Mouse (Mus musculus): ENCODE data around the gene Nap1l5.
A peak's percentile ranks its signal among the peaks of the same experiment; 100 is the strongest.

Nap1l5 gene

DNA sequence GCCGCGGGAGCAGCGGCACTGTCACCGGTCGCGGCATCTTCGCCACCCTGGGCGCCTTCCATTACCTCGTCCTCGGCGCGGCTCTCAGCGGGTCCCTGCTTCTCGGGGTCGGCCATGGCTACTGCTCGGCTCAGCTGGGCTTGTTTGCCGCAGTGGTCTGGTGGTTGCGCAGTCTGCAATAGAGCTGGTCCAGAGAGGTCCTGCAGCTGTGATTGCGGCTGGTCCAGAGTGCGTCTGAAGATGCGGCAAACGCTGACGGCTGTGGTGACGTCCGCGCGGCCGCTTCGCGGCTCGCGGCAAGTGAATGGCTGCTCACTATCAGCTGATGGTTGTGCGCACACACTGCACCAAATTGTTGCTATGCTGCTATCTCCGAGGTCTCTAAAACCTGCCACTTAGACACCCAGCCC is at the start of gene Nap1l5:
Gene Nap1l5, minus strand, starts transcription at position 225 of the 410 bp plus-strand sequence.
- no peak for DNase-seq

GRCm38 (mm10) chr6:58951128-58951992 is 44.5 kb upstream of the Nap1l5 start:
- peak in 1 of 2 experiments; percentile 13 for DNase-seq

GRCm38 (mm10) chr6:58950410-58950809 is 43.5 kb upstream of the Nap1l5 start:
- DNase-seq: no peak

- no peak for DNase-seq
These were observed 40.0 kb upstream of the Nap1l5 start for GRCm38 (mm10) chr6:58946840-58947239.

DNA sequence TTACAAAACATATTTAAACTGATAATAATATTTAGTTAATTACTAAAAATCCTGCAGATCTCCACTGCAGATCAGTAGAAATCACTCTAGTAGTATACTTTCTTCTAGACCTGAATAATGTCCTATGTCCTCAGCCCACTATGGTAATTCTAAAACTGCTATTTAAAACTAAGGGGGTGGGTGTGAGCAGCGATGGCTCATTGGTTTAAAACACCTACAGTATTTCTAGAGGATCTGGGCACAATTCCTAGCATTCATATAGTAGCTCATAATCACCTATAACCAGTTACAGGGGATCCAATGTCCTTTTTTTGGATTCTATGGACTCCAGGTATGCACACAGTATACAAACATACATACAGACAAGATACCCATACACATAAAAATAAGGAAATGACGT is 39.4 kb upstream of the Nap1l5 start:
- DNase-seq: no peak

- no peak for DNase-seq
These were observed 37.1 kb upstream of the Nap1l5 start for GRCm38 (mm10) chr6:58943958-58944357.

DNA sequence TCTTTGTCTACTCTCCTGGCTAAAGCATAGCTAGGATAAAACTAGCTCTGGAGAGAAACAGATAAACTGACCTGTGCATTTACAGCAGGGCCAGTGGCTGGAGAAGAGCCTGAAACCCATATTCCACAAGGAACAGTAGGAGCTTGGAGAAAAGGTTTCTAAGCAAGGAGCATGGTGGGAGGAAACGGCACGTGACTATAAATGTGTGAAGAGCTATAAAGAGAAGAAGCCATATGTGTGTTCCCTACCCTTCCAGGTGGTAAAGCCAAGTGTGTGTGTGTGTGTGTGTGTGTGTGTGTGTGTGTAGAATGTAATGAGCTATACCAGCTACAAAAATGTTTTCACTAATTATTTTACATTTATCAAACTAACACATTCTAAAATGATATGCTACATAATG is 35.4 kb upstream of the Nap1l5 start:
- no peak for DNase-seq

- DNase-seq: no peak
These were observed 30.9 kb upstream of the Nap1l5 start for GRCm38 (mm10) chr6:58937726-58938125.

DNA sequence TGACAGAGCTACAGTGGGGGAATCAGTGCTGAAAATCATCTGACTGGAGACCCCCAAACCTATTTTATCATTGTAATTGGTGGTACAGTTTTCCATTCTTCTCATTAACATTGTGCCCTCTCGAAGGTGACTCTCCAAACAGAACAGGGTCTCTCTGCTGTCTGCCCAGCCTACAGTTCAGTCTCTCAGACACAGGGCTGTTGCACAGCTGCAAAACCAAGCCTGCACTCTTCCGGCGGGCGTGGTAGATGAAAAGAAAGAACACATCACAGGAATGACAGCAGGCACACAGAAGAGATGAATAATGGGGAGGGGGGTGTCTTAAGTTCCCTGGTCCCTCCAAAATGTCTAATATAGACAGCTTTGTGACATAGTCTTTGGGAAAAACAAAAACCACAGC is 27.3 kb upstream of the Nap1l5 start:
- DNase-seq: no peak

DNA sequence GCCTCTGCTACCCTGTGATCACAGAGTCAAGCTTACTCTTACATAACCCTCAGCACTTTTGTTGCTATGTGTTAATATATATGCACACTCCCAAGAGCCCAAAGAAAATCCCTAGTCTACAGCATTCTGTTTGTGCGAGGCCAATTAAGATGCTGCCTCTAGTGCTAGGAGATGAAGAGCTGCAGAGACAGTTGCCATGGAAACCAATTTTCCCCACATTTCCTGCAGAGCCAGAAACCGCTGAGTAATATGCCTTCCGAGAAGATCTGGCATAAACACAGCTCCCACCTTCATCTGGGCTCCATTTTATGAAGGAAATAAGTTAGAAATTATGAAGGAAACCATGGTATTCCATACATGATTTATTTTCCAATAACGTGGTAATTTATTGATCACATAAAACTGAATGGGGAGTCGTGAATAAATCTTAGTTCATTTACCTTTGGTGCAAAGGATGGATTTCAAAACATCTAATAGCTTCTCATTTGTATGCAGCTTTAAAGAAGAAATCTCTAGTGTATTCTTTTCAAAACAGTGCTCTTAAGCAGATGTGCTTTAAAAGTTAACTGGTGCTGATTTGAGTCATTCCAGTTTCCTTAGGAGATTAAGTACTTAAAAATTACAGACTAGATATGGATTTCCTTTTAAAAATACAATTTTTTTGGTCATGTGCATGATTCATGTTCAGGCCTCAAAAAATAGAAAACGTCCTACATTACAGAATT is 26.5 kb upstream of the Nap1l5 start:
- no peak for DNase-seq

- DNase-seq: no peak
These were observed 25.8 kb upstream of the Nap1l5 start for GRCm38 (mm10) chr6:58932515-58933188.

- no peak for DNase-seq
These were observed 24.3 kb upstream of the Nap1l5 start for GRCm38 (mm10) chr6:58931149-58931548.

DNA sequence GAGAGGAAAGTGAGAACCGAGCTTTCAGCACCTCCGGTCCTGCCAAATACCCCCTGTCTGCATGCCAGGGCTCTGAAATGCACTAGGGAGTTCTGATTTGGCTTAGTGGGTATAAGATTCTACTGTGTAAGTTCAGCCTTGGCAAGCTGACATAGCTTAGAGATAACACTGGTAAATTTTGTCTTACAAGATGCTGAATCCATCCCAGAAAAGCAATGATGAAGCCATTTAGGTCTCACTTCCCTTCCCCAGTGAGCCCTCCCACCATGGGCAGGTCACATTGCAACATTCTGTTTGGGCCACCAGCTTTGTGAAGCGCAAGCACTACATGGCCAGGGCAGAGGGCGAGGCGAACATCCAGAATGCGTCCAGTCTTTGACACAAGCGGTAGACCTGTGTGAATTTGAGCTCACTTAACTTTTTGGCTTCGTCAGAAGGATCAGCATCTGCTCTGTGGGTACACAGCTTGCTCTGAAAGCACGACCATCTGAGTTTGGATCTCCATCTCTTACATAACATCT is 23.1 kb upstream of the Nap1l5 start:
- DNase-seq: peak; percentile 31 to 63

DNA sequence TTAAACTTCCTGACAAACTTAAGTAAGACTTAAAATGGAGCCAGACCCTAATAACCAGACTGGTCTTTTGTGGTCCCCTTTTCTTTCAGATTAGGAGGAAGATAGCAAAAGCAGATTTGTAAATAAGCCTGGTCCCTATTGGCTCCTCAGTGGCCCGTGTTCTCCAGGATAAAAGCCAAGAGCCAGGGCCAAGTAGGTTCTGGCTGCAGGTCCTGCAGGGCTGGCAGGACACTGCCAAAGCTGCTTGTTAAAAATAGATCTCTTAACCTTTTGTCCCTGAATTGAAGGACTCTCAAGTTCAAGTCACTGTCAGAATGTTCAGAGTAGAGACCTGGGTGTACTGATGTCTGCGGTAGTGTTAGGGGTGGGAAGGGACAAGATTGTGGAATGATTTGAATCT is 21.0 kb upstream of the Nap1l5 start:
- peak; percentile 43 to 44 for DNase-seq

- DNase-seq: no peak
These were observed 15.6 kb upstream of the Nap1l5 start for GRCm38 (mm10) chr6:58922511-58922910.

GRCm38 (mm10) chr6:58921623-58922022 is 14.7 kb upstream of the Nap1l5 start:
- DNase-seq: no peak

GRCm38 (mm10) chr6:58920735-58921134 is 13.9 kb upstream of the Nap1l5 start:
- no peak for DNase-seq

GRCm38 (mm10) chr6:58916498-58916897 is 9.6 kb upstream of the Nap1l5 start:
- DNase-seq: no peak

DNA sequence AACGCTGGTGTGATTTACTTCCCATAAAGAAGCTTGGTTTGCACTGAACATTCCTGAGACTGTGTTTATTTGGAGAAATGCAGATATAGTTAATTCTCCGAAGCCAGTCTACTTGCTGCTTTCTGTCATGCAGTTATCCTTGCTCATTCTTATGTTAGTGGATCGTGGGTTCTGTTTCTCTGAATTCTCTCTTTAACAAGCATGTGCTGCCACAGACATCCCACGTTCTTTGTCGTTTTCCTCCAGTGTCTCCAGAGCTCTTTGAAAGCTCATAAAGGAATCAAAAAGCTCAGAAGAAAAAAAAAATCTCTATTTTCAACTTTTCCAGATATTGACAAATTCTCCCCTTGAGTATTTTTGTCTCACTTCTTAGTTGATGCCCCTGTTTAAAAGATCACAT is 7.1 kb upstream of the Nap1l5 start:
- no peak for DNase-seq

GRCm38 (mm10) chr6:58913551-58913950 is 6.7 kb upstream of the Nap1l5 start:
- no peak for DNase-seq

DNA sequence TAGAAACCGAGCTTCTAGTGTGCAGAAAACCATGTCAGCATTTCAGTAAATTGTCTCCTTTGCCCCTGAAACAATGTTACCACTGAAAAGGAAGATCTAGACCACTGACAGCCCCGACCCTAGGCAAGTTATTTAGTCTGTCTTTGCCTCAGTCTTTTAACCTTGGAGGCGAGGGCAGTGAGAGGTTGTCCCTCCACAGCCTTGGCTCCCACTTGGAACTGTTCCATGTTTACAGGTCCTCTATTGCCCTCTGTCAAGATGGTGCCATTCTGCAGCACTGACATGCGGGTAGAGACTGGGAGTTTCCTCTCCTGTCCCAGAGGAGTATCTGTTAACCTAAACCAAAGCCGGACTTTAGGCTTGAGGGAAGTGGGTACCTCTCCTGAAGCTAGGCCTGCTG is 6.0 kb upstream of the Nap1l5 start:
- DNase-seq: no peak

GRCm38 (mm10) chr6:58907791-58908190 is 915 bp upstream of the Nap1l5 start:
- DNase-seq: no peak

- no peak for DNase-seq
These were observed 460 bp upstream of the Nap1l5 start for GRCm38 (mm10) chr6:58907336-58907735.

Measured in lung, adult 18-20 months (tissue).